Mouse (Mus musculus) small intestine, adult 2 months (tissue): Measurements from ENCODE around the gene Bmper. TPM values are rescaled to one million over a fixed set of nuclear protein-coding genes. Genes with fewer than 3 reads are reported as not detected.

Experiments used
- H3K27ac ChIP-seq: fragments of 200-500 bp; 2 replicates; pipeline ENCODE4 v1.5.1; 2012; ENCODE audit warnings: low read depth, low read length, control low read depth, inconsistent platforms; ENCODE audit not compliant: insufficient read depth
- H3K27me3 ChIP-seq: fragments of 200-500 bp; 2 replicates; pipeline ENCODE4 v1.6.1; 2012; ENCODE audit warnings: mild to moderate bottlenecking, moderate library complexity, low read length, inconsistent platforms; ENCODE audit not compliant: control insufficient read depth, insufficient read depth
- H3K36me3 ChIP-seq: fragments of 200-500 bp; 2 replicates; pipeline ENCODE4 v1.6.1; 2012; ENCODE audit warnings: mild to moderate bottlenecking, low read length, control low read depth, inconsistent platforms; ENCODE audit not compliant: control insufficient read depth, insufficient read depth
- H3K4me1 ChIP-seq: fragments of 200-500 bp; 2 replicates; pipeline ENCODE4 v1.6.1; 2012; ENCODE audit warnings: low read length, inconsistent platforms, mixed read lengths; ENCODE audit not compliant: control insufficient read depth, insufficient read depth, insufficient read length
- H3K4me3 ChIP-seq: fragments of 200-500 bp; 2 replicates; pipeline ENCODE4 v1.5.1; 2012; ENCODE audit warnings: low read depth, mild to moderate bottlenecking, control low read depth, inconsistent platforms, low read length, moderate library complexity
- CTCF ChIP-seq: fragments of 200-500 bp; IDR thresholded peaks from 2 replicates; pipeline ENCODE4 v1.5.1; 2012; ENCODE audit warnings: low read depth, mild to moderate bottlenecking, control low read depth, inconsistent platforms, low read length, moderate library complexity, mixed read lengths; ENCODE audit not compliant: insufficient replicate concordance, insufficient read length; ENCODE audit errors: extremely low read depth
- POLR2A ChIP-seq: fragments of 200-500 bp; IDR thresholded peaks from 2 replicates; pipeline ENCODE4 v1.6.1; 2012; ENCODE audit warnings: low read depth, mild to moderate bottlenecking, control low read depth, inconsistent platforms, low read length, moderate library complexity
- WGBS: fragments of 180-500 bp; shearing (Covaris S2); methylation state at CpG from one replicate; pipeline ENCODE4 v1.1.7; 2018; 5-methylcytosine and 5-hydroxymethylcytosine counted together
- polyA plus RNA-seq: library from polyadenylated mRNA; depleted of rRNA; stranded (reverse); fragments of >200 nt; gene quantifications from 2 replicates; pipeline ENCODE4 v1.2.3, GENCODE M21; 2012

Bmper gene
- polyA plus RNA-seq, 1 experiment = 0.22 TPM

- Histone ChIP-seq H3K36me3 (no peaks in the 10 kb centered on the region), H3K27ac (no peak overlapping the region), H3K27me3 (no peaks in the 10 kb centered on the region), H3K4me3 (no peak overlapping the region), H3K4me1 (no peaks in the 10 kb centered on the region)
- TF ChIP-seq POLR2A (no peak), CTCF (no peak)
Measured at GRCm38 (mm10) chr9:23368124-23368523, 145.2 kb downstream of the Bmper start.

- no peak overlapping the region for H3K4me3 ChIP-seq
- no peaks in the 10 kb centered on the region for H3K27me3 ChIP-seq
- TF ChIP-seq POLR2A (no peak), CTCF (no peak)
Measured at GRCm38 (mm10) chr9:23374789-23375460, 152.0 kb downstream of the Bmper start.

GRCm38 (mm10) chr9:23377831-23378730 lies 155.2 kb downstream of the Bmper start:
- no peaks in the 10 kb centered on the region for H3K27me3 ChIP-seq
- 64% methylated on average over 5 of the region's 5 CpGs for WGBS
- H3K36me3 ChIP-seq = no peaks in the 10 kb centered on the region
- TF ChIP-seq POLR2A (no peak), CTCF (no peak)
- no peak overlapping the region for H3K4me3 ChIP-seq
- H3K27ac ChIP-seq = no peak overlapping the region
- H3K4me1 ChIP-seq = no peaks in the 10 kb centered on the region

More at GRCm38 (mm10) chr9:23374789-23375460, 152.0 kb downstream of the Bmper start:
- Histone ChIP-seq H3K4me1 (no peaks in the 10 kb centered on the region), H3K27ac (no peak overlapping the region), H3K36me3 (no peaks in the 10 kb centered on the region)
- WGBS = 52% methylated on average over 4 of the region's 4 CpGs

- H3K36me3 ChIP-seq = no peaks in the 10 kb centered on the region
- TF ChIP-seq POLR2A (no peak), CTCF (no peak)
- WGBS = 54% methylated on average over 6 of the region's 6 CpGs
- H3K27ac ChIP-seq = no peak overlapping the region
- no peak overlapping the region for H3K4me3 ChIP-seq
- no peaks in the 10 kb centered on the region for H3K4me1 ChIP-seq
- no peaks in the 10 kb centered on the region for H3K27me3 ChIP-seq
Measured at GRCm38 (mm10) chr9:23378731-23379170, 155.9 kb downstream of the Bmper start.

GRCm38 (mm10) chr9:23380171-23380835 lies 157.4 kb downstream of the Bmper start:
- Histone ChIP-seq H3K27ac (no peak overlapping the region), H3K27me3 (no peaks in the 10 kb centered on the region), H3K4me1 (no peaks in the 10 kb centered on the region), H3K36me3 (no peaks in the 10 kb centered on the region), H3K4me3 (no peak overlapping the region)
- 73% methylated on average over 5 of the region's 5 CpGs for WGBS
- no peak for TF ChIP-seq CTCF
- TF ChIP-seq POLR2A = no peak

GRCm38 (mm10) chr9:23383291-23383690 lies 160.4 kb downstream of the Bmper start:
- TF ChIP-seq CTCF = no peak
- TF ChIP-seq POLR2A = no peak
- no peaks in the 10 kb centered on the region for H3K4me1 ChIP-seq
- no peak overlapping the region for H3K4me3 ChIP-seq
- H3K27ac ChIP-seq = no peak overlapping the region
- H3K27me3 ChIP-seq = no peaks in the 10 kb centered on the region
- no peaks in the 10 kb centered on the region for H3K36me3 ChIP-seq
- WGBS = 59% methylated on average over 8 of the region's 8 CpGs
